Mouse (Mus musculus) E14TG2a.4 (cell line): ENCODE results near the gene Cfap54.
A peak's percentile ranks its signal among the peaks of the same experiment; 100 is the strongest.

Source experiments
- H3K27me3 ChIP-seq: 2 replicates; pipeline ENCODE4 v1.6.1; 2014; ENCODE audit warnings: low read length, control low read depth; ENCODE audit not compliant: insufficient read depth
- H3K36me3 ChIP-seq: 2 replicates; pipeline ENCODE4 v1.6.1; 2014; ENCODE audit warnings: low read length, control low read depth; ENCODE audit not compliant: insufficient read depth
- H3K4me1 ChIP-seq: replicated peaks from 2 replicates; pipeline ENCODE4 v1.6.1; 2014; ENCODE audit warnings: low read depth, low read length, control low read depth
- H3K4me3 ChIP-seq: replicated peaks from 2 replicates; pipeline ENCODE4 v1.5.1; 2014; ENCODE audit warnings: mild to moderate bottlenecking, low read length
- H3K9me3 ChIP-seq: 2 replicates; pipeline ENCODE4 v1.6.1; 2014; ENCODE audit warnings: low read length, control low read depth
- CTCF ChIP-seq: conservative IDR thresholded peaks from 2 replicates; pipeline ENCODE4 v1.5.1; 2014; ENCODE audit warnings: low read length
- NANOG ChIP-seq: IDR thresholded peaks from 2 replicates; pipeline ENCODE4 v1.6.1; 2014; ENCODE audit warnings: borderline replicate concordance, low read length, mixed read lengths
- POU5F1 ChIP-seq: IDR thresholded peaks from 2 replicates; pipeline ENCODE4 v1.6.1; 2014; ENCODE audit warnings: low read length, borderline replicate concordance

Gene Cfap54

GRCm38 (mm10) chr10:93081133-93081779 lies at the start of gene Cfap54:
Cfap54 (minus strand) TSS chr10:93081618.
- Histone ChIP-seq H3K9me3 (no peaks in the 10 kb centered on the region), H3K4me1 (peaks cover 12% of the 10 kb centered on the region), H3K4me3 (peak within 1 kb of the TSS; percentile 92), H3K27me3 (0 out of 2 replicates have a peak, but pooled peaks cover 4% of the 10 kb centered on the region), H3K36me3 (no peaks in the 10 kb centered on the region)
- no peak for TF ChIP-seq POU5F1
- TF ChIP-seq CTCF, result peak; percentile 83

- Histone ChIP-seq H3K27me3 (no peaks in the 10 kb centered on the region), H3K4me1 (0 out of 2 replicates have a peak, but pooled peaks cover 3% of the 10 kb centered on the region), H3K36me3 (no peaks in the 10 kb centered on the region), H3K4me3 (no peak overlapping the region), H3K9me3 (no peaks in the 10 kb centered on the region)
- TF ChIP-seq NANOG (no peak), POU5F1 (no peak), CTCF (no peak)
Observed at GRCm38 (mm10) chr10:93130456-93130940, 49.1 kb upstream of the Cfap54 start.

- H3K27me3 ChIP-seq, result no peaks in the 10 kb centered on the region
- H3K36me3 ChIP-seq, result no peaks in the 10 kb centered on the region
- no peak overlapping the region for H3K4me3 ChIP-seq
- H3K9me3 ChIP-seq, result no peaks in the 10 kb centered on the region
- TF ChIP-seq NANOG (no peak), CTCF (no peak), POU5F1 (no peak)
- 0 out of 2 replicates have a peak, but pooled peaks cover 3% of the 10 kb centered on the region for H3K4me1 ChIP-seq
Observed at GRCm38 (mm10) chr10:93129904-93130455, 48.6 kb upstream of the Cfap54 start.

GRCm38 (mm10) chr10:93129345-93129744 lies 47.9 kb upstream of the Cfap54 start:
- no peak overlapping the region for H3K4me3 ChIP-seq
- TF ChIP-seq NANOG, result no peak
- TF ChIP-seq CTCF, result no peak
- no peak for TF ChIP-seq POU5F1
- H3K27me3 ChIP-seq, result no peaks in the 10 kb centered on the region
- no peaks in the 10 kb centered on the region for H3K9me3 ChIP-seq
- no peaks in the 10 kb centered on the region for H3K36me3 ChIP-seq
- H3K4me1 ChIP-seq, result 0 out of 2 replicates have a peak, but pooled peaks cover 3% of the 10 kb centered on the region

- Histone ChIP-seq H3K27me3 (no peaks in the 10 kb centered on the region), H3K4me3 (no peak overlapping the region), H3K4me1 (0 out of 2 replicates have a peak, but pooled peaks cover 3% of the 10 kb centered on the region), H3K9me3 (no peaks in the 10 kb centered on the region), H3K36me3 (no peaks in the 10 kb centered on the region)
- TF ChIP-seq NANOG (no peak), POU5F1 (no peak), CTCF (no peak)
Observed at GRCm38 (mm10) chr10:93128566-93128965, 47.1 kb upstream of the Cfap54 start.

GRCm38 (mm10) chr10:93126025-93126424 lies 44.6 kb upstream of the Cfap54 start:
- Histone ChIP-seq H3K27me3 (no peaks in the 10 kb centered on the region), H3K36me3 (no peaks in the 10 kb centered on the region), H3K9me3 (no peaks in the 10 kb centered on the region), H3K4me1 (0 out of 2 replicates have a peak, but pooled peaks cover 3% of the 10 kb centered on the region), H3K4me3 (no peak overlapping the region)
- TF ChIP-seq POU5F1 (no peak), NANOG (no peak), CTCF (no peak)

GRCm38 (mm10) chr10:93123957-93124613 lies 42.7 kb upstream of the Cfap54 start:
- H3K36me3 ChIP-seq, result no peaks in the 10 kb centered on the region
- H3K4me3 ChIP-seq, result no peak overlapping the region
- no peak for TF ChIP-seq NANOG
- no peak for TF ChIP-seq CTCF
- TF ChIP-seq POU5F1, result no peak
- no peaks in the 10 kb centered on the region for H3K9me3 ChIP-seq
- H3K27me3 ChIP-seq, result no peaks in the 10 kb centered on the region
- H3K4me1 ChIP-seq, result 0 out of 2 replicates have a peak, but pooled peaks cover 3% of the 10 kb centered on the region

- Histone ChIP-seq H3K4me1 (0 out of 2 replicates have a peak, but pooled peaks cover 3% of the 10 kb centered on the region), H3K27me3 (no peaks in the 10 kb centered on the region), H3K9me3 (no peaks in the 10 kb centered on the region), H3K36me3 (no peaks in the 10 kb centered on the region), H3K4me3 (no peak overlapping the region)
- TF ChIP-seq CTCF (no peak), NANOG (no peak), POU5F1 (no peak)
Observed at GRCm38 (mm10) chr10:93123310-93123709, 41.9 kb upstream of the Cfap54 start.
